Mouse (Mus musculus) heart, postnatal 4 days (tissue): ENCODE data around the gene Chchd10. TPM values are rescaled to one million over a fixed set of nuclear protein-coding genes. Genes with fewer than 3 reads are reported as not detected.
A peak's percentile ranks its signal among the peaks of the same experiment; 100 is the strongest.

Source experiments
- DNase-seq: peaks from one replicate; pipeline ENCODE4 v3.0.0; 2021
- total RNA-seq, 2 experiments: library from RNA; stranded (reverse); gene quantifications; 2 replicates each; pipeline ENCODE4 v1.2.3; 2021

Gene Chchd10
- total RNA-seq, 2 experiments from 2014 or later = 882 to 898 TPM

- DNase-seq = no peak
These were observed 6.5 kb upstream of the Chchd10 start for GRCm38 (mm10) chr10:75926396-75926795.

DNA sequence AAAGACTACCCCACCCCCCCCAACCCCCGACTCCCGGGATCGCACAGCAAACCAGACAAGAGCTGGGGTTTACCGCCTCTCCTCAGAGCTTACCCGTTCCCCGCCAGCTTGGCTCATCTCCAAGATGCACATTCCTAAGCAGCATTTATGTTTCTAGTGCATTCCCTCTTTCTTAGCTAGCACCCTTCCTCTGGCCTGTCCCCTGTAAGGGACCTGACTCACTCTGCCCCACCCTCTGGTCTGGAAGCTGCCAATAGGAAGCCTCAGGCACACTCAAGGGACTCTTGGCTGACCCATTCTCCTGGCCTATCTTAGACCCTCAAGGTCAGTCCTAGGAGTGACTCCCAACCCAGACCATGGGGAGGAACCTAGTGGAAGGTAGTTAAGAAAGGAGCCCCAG, 2.6 kb upstream of the Chchd10 start:
- DNase-seq = peak; percentile 49

GRCm38 (mm10) chr10:75931311-75931710, 1.6 kb upstream of the Chchd10 start:
- DNase-seq = no peak

- DNase-seq = peak; percentile 73
These were observed 750 bp upstream of the Chchd10 start for GRCm38 (mm10) chr10:75932081-75932678.

DNA sequence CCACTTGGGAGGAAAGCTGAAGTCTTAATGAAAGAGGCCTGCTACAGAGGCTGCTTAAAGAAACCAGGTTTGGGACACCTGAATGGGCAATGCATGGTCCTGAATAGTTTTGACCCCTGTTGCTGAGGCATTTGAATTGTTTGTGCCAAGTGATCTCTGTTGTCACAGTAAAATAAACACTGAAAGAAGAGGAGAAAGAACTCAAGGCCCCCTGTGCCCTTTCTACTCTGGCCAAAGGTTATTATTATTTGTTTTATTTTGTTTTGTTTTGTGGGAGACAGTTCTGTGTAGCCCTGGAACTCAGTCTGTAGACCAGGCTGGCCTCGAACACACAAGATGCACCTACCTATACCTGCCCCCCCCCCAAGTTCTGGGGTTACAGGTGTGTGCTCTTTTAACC, 2.1 kb downstream of the Chchd10 start:
- DNase-seq = no peak

- DNase-seq = peak; percentile 78
These were observed 3.0 kb downstream of the Chchd10 start, which contains the start of gene Mmp11 for GRCm38 (mm10) chr10:75935680-75936541. Gene Mmp11 (minus strand): TSS chr10:75936496.

- no peak for DNase-seq
These were observed 4.2 kb downstream of the Chchd10 start for GRCm38 (mm10) chr10:75936909-75937667.

- no peak for DNase-seq
These were observed 5.1 kb downstream of the Chchd10 start for GRCm38 (mm10) chr10:75937851-75938643.

- DNase-seq = no peak
These were observed 6.7 kb downstream of the Chchd10 start for GRCm38 (mm10) chr10:75939481-75940234.

DNA sequence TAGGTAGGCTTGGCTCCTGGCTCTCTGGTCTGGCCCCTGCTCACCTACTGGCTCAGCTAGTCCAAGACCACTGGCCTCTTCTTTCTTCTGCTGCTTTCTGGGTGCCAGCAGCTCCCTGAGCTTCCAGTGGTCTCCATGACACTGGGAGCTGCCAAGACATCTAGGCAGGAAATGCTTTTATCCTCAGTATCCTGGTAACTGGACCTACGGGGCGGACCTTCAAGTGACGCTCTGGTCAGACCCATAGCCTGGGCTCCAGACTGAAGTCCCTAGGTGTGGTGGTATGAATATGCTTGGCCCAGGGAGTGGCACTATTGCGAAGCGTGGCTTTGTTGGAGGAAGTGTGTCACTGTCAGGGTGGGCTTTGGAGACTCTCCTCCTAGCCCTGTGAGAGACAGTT, 7.6 kb downstream of the Chchd10 start, which contains the start of gene Gm867:
Gene Gm867 (minus strand): TSS at position 153 of the 400 bp plus-strand sequence.
- DNase-seq = no peak

- no peak for DNase-seq
These were observed 8.3 kb downstream of the Chchd10 start for GRCm38 (mm10) chr10:75941042-75941824.

- no peak for DNase-seq
These were observed 10.0 kb downstream of the Chchd10 start, which contains the start of gene Vpreb3 for GRCm38 (mm10) chr10:75942736-75943477. Gene Vpreb3 (plus strand): TSS chr10:75943057.

DNA sequence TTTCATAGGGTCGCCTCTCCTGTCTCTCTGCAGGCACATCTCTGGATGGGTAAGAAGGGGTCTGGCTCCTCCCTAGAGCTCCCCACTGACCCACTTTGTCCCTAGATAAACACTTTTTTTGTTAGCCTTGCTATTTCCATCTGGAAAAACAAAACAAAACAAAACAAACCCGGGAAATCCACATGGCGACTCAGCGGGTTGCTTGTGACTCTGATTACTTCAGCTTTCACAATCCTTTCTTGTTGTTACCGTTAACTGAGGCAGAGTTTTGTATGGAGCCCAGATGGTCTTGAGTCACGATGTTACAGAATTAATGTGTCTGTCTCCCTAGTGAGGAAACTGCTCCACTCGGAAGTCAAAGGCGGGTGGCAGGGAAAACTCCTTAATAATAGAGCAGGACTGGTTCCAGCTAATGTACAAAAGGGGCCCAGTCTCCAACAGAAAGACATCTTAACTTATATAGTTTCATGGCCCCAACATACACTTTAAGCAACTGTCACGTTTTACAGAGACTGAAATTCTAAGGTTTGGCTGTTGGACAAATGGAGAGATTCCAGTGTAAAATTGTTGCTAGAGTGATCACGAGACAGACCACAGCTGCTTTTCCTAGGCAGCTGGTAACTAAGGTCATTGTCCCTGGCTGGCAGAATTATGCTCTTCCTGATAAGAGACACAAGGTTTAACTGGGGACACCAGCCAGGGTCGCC, 11.3 kb downstream of the Chchd10 start:
- DNase-seq = no peak

- no peak for DNase-seq
These were observed 12.3 kb downstream of the Chchd10 start for GRCm38 (mm10) chr10:75945213-75945612.

GRCm38 (mm10) chr10:75945896-75946295, 13.0 kb downstream of the Chchd10 start:
- DNase-seq = no peak

- no peak for DNase-seq
These were observed 15.1 kb downstream of the Chchd10 start for GRCm38 (mm10) chr10:75948079-75948478.

- no peak for DNase-seq
These were observed 16.4 kb downstream of the Chchd10 start for GRCm38 (mm10) chr10:75949053-75950045.

DNA sequence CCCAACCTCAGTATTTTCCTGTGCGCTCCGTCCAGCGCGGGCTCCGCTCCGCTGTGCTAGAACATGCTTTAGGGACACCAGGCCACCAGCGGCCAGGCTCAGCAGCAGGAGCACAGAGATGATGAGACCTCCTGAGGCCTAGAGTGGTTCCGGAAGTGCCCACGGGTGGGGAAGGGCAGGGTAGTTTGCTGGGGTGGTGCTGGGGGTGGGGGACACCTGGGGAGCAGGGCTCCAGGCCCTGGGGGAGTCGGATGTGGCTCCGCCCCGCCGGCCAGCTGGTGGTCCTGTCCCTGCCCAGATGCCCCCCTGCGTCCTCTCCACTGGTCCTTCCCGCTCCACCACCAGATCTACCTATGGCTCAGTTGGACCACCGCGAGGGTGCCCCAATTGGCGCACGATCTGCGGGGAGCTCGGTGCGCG, 17.9 kb downstream of the Chchd10 start:
- DNase-seq = no peak
